Mouse (Mus musculus) CD4-positive helper T cell, adult 2 months (primary cell): ENCODE results near the gene Lysmd4.
"Not testable (repeated sequence)": the region's sequence is repeated elsewhere in the genome, so short reads cannot be mapped to it uniquely, and the experiment has no call there.

Experiments
- DNase-seq: peaks from one replicate; pipeline ENCODE4 v3.0.0-alpha.2; 2012; ENCODE audit warnings: low read depth, missing footprints, low spot score

The Lysmd4 gene

DNA sequence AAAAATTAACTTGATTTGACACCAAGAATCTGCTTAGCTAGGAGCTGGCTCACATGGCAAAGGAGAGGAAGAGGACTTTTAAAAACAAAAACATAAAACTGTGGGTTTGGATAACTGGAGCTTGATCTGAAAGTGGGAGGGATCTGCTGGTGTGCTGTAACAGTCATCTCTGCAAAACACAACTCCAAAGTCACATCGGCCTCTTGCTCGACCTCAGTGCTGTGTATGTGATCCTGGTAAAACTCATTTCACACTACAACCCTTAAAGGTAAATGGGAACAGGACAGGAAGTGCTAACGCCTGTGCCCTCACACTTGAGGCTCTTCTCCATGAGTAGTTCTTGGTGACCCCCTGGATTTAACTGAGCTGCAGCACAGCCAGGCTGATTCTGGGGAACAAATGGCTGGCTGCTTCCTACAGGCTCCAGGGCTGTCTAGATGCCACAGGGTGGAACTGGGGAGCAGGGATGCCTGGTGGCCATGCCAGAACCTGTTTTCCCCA is 8.3 kb downstream of the Lysmd4 start:
- no peak for DNase-seq

DNA sequence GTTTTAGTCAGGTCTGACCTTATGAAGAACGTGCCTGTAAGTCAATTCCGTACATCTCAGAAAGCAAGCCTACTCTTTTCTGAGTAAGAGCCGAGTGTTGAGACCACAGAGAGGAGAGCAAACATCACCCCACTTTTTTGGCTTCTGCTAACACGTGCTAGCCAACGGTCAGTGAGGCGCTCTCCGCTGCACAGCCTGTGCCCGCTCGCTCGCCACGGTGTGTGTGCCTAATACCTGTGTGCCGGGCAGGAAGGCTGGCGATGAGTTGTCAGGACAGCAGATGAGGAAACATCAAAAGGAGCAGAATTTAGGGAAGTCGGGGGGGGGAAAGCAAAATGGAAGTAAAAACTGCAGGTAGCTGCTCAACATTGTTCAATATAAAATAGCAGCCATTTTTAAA is 10.2 kb downstream of the Lysmd4 start:
- no peak for DNase-seq

DNA sequence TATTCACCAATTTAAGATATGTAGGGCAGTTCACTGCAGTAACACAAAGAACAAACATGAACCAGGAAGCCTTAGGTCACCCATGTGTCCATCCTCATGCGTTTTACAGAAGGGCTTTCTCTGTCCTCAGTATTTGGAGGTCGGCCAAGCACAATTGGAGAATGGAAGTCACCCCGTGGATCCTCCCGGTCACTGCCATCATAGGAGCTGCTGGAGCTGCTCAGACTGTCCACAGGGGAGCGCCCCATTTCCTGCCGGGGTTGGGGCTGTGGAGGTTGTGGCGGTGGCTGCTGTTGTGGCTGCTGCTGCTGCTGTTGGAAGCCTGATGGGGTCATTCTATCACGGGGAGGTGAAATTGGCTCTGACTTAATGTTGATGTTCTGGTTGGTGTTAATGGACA is 12.5 kb downstream of the Lysmd4 start:
- DNase-seq: no peak

DNA sequence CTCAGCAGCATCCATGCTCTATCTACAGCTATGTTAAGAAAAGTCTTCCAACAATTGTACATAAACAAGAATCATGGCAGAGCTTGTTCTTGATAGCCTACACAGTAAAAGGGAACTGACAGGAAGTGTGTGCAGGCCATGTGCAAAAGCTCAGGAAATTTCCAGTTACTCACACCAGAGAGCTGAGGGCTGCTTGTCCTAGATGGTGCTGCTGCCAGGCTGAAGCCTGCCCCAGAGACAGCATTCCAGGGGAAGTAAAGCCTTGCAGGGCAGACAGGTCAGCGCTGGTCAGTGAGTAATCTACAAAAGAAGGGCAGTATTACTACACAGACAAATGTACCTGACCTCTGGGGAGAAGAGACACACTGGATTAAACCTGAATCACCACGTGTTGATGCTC is 14.0 kb downstream of the Lysmd4 start:
- DNase-seq: no peak

DNA sequence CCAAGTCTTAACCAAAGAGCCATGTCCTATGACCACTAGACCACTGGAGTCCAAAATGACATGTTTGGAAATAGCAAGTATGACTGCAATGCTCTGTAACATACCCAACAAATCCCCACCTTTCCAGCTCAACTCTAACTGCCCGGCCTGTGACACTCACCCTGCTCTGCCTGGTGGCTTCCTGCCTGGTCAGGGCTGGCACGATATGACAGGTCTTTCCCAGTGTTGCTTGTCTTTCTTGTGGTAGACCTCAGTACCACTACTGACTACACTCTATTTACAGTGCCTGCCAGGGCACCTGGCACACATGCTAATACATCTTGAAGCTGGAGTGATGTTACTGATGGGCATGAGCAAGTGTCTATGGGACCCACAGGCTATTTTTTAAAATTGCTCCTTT is 15.4 kb downstream of the Lysmd4 start:
- DNase-seq: no peak

DNA sequence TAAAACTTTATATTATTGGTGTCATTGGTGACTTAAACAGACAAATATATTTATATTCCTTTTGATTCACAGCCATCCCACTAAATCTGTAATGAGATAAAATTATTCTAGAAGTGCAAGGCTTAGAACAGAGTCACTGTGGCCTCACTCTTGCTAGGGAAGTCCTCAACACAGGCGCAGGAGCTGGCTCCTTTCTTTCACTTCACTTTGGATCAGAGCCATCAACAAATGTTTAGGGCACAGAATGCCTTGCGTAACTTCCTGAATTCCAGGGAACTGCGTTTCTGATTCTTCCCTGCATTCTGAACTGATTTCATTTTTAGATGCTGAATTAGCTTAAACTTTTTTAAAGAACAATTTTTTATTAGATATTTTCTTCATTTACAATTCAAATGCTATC is 19.6 kb downstream of the Lysmd4 start:
- no peak for DNase-seq

DNA sequence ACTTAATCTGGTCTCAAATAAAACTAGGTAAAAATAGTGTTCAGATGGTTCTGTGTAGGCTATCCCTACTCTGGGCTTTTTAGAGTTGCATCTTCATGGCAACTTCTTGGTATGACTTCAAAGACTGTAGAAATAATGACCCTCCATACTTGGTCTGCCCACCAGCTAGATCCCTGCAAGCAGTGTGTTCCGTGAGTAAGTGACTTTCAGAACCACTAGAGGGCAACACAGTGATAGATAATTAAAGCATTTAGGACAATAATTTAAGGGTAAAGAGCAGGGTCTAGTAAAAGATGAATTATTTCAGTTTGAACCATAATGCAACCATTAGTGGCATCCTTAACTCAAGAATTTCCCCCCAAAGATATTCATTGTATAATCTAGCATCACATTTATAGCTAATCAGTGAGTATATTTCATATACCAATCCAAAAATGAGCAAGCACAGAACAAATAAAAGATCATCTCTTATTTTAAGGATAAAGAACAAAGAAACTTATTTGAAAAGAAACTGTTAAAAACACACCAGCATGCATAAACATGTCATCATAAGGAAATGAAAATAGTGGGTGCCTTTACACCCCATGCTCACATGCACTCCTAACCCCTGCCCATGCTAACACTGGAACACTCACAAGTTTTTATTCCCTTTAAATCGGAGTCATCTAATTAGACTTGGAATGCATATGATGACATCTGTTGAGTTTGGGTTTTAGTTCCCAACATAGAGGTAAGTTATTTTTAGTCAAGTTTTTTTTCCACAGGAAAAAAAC is 21.0 kb downstream of the Lysmd4 start:
- peak; percentile 16 for DNase-seq

DNA sequence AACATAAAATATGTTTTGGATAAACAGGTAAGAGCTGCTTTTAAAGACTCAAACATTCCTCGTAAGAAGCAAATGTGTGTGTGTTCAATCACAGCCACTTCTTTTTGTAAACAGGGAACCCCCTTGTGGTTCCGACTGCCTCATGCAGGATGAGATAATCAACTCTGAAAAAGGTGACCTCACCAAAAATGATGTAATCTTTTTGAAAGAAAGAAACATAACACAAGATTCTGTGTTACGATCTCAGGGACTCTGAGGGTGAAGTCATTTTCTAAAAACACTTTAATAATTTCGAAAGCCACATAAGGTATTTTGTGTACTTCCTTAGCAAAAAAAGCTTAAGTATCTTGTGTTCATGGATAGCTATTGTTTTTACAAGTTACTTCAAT is 21.5 kb downstream of the Lysmd4 start:
- no peak for DNase-seq

DNA sequence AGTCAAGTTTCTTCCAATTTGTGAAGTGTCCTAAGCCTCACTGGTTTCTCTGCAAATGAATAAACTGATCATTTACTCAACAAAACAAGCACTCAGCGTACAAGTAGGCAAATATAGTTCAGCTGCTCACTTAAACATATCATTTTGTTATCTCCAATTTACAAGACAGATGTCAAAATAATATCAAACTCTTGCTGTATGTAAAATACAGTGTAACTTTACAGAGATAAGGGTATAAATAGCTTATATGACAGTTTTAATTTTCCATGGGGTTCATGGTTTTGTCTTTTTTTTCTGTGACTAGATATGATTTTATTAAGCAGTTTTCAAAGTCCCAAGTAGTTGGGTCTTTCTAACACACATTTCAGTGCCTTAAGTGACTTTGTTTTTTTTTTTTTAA is 22.9 kb downstream of the Lysmd4 start:
- DNase-seq: no peak

DNA sequence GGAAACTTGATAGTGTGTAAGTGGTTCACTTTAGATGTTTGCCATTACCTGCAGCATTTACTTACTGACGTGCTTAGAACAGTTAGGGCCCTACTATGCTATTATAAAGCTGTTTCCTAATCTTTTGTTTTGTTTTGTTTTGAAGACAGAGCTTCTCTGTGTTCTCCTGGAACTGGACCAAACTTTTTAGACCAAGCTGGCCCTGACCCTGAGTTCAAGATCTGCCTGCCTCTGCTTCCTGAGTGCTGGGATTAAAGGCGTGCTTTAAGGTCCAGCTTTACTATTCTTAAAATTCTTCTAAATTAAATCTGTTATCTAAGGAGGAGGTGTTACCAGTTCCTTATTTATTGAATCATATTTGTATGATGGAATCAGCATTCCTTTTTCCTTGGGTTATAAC is 23.7 kb downstream of the Lysmd4 start:
- DNase-seq: no peak

DNA sequence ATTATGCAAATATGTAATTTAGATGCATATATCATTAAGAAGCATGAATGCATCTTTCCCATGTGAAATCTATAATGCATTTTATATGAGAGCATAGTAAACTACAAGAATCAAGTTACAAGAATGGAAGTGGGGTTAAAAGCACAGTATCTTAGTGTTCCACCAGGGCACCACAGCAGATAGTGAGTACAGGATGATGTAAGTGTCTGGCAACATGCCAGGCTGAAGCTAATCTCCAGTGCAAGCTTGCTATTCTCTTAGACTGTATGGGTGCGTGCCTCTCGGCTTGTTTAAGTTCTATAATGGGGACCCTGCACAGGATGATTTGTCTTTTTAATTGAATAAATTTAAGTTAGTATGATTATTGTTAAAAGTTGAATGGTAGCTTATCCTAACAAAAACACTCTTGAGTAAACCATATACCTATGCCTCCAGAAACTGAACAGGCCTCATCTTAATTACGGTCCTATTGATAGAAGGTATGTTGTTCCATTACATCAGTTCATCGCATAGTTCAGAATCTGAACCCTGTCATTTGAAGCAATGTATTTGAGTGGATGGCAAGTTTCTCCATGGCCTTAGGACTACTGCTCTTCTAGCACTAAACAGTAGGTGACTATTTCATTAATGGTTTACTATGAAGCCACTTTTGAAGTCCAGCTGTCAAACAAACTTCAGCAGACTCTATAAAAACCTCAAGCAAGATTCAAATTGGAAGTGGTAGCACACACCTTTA is 37.7 kb downstream of the Lysmd4 start:
- DNase-seq: no peak

DNA sequence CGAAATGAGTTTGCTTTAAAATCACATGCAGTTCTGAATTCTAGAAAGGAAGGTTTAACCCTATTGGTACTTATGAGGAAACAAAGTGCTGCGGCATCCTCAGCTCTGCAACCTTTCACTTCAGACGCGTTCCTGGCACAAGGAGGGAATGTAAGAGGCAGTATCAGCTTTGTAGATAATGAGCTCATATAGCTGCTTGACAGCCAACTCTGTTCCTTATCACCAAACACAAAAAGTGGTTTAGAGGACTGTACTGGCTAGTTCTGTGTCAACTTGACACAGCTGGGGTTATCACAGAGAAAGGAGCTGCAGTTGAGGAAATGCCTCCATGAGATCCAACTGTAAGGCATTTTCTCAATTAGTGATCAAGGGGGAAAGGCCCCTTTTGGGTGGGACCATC is 48.1 kb downstream of the Lysmd4 start:
- DNase-seq: not testable (repeated sequence)

DNA sequence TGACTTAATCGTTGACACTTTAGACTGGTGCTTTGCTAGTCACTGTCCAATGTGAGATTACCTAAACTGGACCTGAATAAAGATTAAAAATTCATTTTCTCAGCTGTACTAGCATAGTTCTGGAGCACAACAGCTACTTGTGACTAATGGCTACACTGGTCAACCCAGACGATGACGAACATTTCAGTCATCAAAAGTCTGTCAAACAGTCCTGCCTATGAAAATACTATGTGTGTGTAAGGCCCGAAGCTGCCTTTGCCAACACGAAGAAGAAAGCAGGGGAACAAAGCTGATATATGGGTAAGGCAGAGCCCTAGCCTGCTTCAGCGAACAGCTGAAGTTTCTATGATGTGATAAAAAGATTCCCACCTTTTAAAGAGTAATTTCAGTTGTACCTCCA is 61.2 kb downstream of the Lysmd4 start:
- DNase-seq: no peak

DNA sequence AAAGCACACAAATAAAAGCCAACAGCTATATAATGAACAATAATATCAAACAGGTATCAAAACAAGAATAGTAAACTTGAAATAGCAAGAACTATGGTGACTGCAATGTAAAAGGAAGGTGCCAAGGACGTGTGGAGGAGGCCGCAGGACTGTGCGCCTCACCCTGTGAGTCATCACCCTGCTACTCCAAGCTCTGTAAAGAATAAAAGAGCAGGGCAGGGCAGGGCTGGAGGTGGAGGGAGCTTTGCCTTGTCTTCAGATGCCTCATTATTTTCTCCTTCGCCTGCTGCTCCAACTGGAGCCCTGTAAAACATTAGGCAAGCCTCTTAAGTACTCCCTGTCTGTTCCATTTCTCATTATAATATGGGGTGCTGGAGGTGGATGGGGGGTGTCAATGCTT is 65.1 kb downstream of the Lysmd4 start:
- DNase-seq: no peak

DNA sequence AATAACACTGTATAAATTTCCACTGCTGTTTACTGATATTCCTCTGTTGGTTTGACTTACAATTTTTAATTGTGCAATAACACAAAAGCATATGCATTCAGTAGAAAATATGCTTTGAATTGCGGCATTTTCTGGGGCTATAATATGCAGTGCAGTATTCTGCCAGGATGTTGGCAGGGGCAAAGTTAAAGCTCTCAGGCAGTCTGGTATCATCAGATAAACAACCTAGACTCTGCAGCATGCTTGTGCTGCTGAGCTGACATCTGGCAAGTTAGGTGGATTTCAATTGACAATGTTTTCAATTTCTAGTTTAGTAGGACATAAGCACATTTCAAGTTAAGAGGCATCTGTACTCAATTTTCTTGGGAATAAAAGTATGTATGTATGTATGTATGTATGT is 69.0 kb downstream of the Lysmd4 start:
- DNase-seq: no peak

DNA sequence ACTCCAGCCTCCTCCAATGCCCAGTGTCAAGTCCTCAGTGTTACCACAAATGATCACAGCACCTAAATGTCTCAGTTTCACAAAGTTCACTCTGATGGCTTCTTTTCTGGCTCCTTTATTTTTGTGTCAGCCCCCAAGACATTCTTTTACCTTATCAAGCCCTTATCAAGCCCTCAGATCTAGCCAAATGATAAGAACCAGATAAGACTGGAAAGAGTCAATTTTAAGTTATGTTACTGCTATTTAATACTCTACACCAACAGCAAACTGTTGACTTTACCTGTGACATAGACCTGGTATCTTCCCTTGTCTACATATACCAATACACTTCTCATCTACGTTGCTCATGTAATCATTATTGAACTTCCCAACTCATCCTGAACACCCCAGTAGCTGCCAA is 74.1 kb downstream of the Lysmd4 start:
- no peak for DNase-seq

DNA sequence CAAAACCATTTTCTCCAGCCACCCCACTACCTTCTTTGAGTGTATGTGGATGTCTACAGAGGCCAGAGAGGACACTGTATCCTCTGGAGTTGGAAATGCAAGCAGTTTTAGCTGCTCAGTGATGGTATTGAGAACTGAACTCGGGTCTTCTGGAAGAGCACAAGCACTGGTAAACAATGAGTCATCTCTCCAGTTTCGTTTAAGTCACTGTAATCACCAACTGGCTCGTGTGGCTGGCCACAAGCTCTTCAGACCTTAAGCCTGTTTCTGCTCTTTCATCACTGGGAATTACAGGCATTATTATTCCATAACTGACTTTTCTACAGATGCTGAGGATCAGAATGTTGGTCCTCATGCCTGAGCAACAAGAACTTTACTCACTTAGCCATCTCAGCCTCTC is 82.6 kb downstream of the Lysmd4 start:
- no peak for DNase-seq

DNA sequence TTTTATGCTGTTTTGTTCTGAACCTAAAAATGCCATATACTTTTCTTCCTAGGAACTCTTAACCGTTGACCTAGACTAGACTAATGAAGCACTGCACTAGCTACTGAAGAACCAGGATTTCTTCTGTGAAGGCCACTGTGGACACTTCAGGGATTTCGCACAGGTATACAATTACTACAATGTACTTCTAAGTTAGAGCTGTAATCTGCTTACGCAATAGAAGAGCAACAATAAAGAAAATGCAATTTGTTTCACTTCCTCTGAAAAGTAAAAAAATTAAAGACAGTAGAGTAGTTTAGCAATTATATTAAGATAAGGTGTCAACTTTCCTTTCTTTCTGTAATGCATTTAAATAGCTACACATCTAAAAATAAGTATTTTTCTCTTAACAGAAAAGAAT is 84.7 kb downstream of the Lysmd4 start:
- no peak for DNase-seq

DNA sequence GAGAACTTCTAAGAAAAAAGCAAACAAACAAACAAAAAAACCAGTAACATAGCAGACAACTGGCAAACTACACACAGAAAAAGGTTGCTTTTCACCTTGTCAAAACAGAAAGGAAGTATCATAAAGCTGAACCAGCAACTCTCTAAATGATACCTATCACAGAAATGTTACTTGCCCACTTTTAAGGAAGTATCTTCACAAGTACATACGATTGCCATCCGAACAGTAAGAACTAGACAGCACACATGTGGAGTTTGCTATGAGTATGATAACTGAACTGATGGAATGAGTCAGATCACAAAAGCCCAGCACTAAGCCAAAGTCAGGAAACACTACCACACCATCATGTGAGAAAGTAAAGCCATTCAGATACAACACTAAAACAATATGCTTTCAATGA is 85.8 kb downstream of the Lysmd4 start:
- DNase-seq: peak; percentile 4

DNA sequence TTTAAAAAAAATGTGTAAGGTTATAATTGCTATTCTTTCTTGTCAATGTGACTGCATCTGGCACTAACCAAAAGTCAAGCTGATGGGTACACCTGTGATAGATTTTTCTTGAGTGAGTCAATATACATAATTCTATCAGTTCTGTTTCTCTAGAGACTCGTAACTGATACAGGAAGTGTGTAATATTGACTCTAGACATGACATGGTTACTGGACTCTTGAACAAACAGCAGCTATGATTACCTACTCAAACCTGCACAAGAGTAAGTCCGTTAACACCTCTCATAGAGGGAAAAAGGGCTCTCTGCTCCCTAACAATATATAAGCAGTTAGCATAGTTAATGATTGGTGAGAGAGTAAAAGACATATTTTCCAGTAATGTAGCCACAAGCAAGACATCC is 87.8 kb downstream of the Lysmd4 start:
- no peak for DNase-seq

DNA sequence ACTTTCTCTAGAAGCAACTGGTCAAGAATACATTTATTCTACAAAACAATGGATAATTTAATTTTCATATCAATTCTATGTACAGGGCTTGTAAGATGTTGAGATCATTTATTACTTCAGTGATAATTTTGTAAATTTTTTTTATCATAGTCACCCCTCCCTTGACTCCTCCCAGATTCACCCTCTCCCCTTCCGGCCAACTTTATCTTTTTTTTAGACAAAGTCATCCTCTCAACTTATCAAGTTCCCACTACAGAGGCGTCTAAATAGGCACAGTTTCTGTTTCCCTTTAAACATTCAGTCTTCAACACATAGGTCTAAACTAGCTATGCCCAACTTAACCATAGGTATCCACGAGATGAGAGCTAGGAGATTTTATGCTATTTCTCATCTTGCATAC is 90.9 kb downstream of the Lysmd4 start:
- DNase-seq: no peak

DNA sequence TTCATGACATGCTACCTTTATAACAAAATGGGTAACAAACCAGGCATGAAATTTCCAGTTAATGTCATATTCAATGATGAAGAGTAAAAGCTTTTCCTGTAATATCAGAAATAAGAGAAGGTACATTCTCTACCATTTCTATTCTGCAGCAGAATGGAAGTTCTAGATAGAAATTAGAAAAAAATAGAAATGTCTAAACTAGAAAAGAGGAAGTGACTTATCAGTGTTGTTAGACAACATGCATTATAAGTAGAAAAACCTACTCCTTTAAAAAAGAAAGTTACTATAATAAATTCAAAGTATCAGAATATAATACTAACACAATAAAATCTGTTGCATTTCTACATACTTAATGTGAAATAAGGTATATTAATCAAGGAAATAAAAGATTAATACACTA is 96.4 kb downstream of the Lysmd4 start:
- no peak for DNase-seq

DNA sequence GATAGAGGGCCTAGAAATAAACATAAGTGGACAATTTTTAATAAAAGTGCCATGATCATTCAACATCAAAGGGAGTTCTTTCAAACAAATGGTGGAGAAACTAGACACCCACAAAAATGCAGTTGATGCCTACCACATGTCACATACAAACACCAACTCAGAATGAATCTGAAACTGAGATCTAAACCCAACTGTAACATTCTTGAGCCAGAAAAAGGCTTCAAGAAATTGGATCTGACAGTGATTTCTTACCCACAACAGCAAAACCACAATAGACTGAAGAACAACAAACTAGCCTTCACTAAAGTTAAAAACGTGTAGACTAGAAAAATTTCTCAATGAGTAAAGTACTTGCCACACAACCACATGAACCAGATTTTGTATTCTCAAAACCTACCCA is 98.0 kb downstream of the Lysmd4 start:
- DNase-seq: peak; percentile 13
